Mouse (Mus musculus): ENCODE data around the gene Mrpl45. TPM values are rescaled to one million over a fixed set of nuclear protein-coding genes. Genes with fewer than 3 reads are reported as not detected.
A peak's percentile ranks its signal among the peaks of the same experiment; 100 is the strongest.
"Not testable (repeated sequence)": the region's sequence is repeated elsewhere in the genome, so short reads cannot be mapped to it uniquely, and the experiment has no call there.

The Mrpl45 gene
- polyA plus RNA-seq, 1 experiment from 2014 or later = 55.9 TPM

DNA sequence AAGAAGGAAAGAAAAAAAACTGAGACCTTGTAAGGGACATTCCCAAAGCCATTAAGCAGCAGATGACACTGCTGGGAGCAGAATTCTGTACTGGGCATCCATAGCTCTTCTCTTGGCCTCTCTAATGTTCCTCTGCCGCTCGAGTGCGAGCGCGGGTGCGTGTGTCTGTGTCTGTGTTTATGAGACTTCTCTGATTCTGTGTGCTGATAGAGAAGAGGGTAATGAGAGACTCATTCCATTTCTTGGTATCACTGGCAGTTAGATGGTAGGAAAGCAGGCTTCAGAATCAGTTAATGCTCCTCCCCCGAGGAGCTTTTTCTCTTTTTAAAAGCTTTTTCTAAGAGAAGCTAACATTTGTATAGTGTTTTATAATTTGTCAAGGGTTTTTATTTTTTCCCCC, 39.7 kb downstream of the Mrpl45 start:
- DNase-seq (ENCODE audit: low spot score) = no peak
- H3K27ac ChIP-seq (ENCODE audit: low read depth, low read length) = no peak overlapping the region
- H3K4me1 ChIP-seq (replicated peaks; ENCODE audit: control insufficient read depth, insufficient read depth, low read length) = peaks cover 3% of the 10 kb centered on the region; the same call in 1 of the 2 replicates
- H3K9me3 ChIP-seq (ENCODE audit: control insufficient read depth, low read length) = no peaks in the 10 kb centered on the region
- H3K4me3 ChIP-seq (ENCODE audit: low read depth, low read length) = no peak overlapping the region
- no peaks in the 10 kb centered on the region for H3K27me3 ChIP-seq (ENCODE audit: control insufficient read depth, insufficient read depth, low read length)
- H3K9ac ChIP-seq (ENCODE audit: low read length) = no peak overlapping the region
- H3K36me3 ChIP-seq (ENCODE audit: control insufficient read depth, insufficient read depth, low read length) = no peaks in the 10 kb centered on the region
- no peak overlapping the region for H3K4me2 ChIP-seq (ENCODE audit: low read depth, low read length, severe bottlenecking)
- no peak for ATAC-seq (replicated peaks; ENCODE audit: low FRiP score)
- WGBS = 90% methylated on average over 7 of the region's 7 CpGs

DNA sequence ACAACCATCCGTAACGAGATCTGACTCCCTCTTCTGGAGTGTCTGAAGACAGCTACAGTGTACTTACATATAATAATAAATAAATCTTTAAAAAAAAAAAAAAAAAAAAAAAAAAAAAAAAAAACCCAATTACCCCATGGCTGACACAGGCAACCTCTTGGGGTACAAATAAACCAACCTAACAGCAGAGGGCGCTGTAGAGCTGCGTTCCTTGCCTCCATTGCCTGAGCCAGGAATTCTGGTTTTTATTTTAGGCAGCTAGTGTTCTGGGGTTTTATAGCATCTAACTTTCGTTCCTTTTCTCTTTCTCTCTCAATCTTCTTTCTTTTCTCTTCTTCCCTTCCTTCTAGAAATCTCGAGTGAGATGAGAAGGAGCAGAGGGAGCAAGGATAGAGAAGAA, 42.1 kb downstream of the Mrpl45 start:
- H3K27me3 ChIP-seq (ENCODE audit: control insufficient read depth, insufficient read depth, low read length); H3K9ac ChIP-seq (ENCODE audit: low read length); H3K4me2 ChIP-seq (ENCODE audit: low read depth, low read length, severe bottlenecking); ATAC-seq (replicated peaks; ENCODE audit: low FRiP score); H3K9me3 ChIP-seq (ENCODE audit: control insufficient read depth, low read length); H3K4me3 ChIP-seq (ENCODE audit: low read depth, low read length); H3K36me3 ChIP-seq (ENCODE audit: control insufficient read depth, insufficient read depth, low read length); H3K27ac ChIP-seq (ENCODE audit: low read depth, low read length); H3K4me1 ChIP-seq (replicated peaks; ENCODE audit: control insufficient read depth, insufficient read depth, low read length): not testable (repeated sequence)
- WGBS = 16% methylated on average over 4 of the region's 6 CpGs
- DNase-seq (ENCODE audit: low spot score) = peak; percentile 80

DNA sequence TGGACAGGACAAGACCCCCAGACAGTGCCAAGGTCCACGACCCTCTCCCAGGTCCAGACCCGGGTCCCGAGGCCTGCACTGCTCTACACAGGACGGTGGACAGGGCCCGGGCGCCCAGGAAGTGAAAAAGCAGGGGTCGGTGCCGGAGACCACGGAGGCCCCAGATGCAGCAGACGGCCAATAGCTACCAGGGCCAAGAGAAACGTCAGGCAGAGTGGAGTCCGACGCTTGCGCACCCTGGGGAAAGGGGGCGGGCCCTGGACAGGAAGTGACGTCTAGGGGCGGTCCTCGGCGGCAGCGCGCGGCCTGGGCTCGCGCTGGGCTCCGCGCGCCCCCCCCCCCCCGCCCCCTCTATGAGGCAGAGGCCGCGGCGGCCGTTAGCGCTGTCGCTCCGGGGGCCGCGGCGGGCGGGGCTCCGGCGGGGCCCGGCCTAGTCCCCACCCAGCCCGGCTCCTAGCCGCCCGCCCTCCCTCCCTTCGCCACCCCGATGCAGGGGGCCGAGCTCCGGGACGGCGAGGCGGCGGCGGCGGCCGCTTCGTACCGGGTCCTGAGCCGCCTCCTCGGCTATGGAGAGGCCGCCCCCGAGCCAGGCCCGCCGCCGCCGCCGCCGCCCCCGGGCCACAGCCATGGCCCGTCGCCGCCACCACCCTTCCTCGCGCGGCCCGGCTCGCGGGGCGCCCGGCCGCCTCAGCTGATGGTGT, 46.6 kb downstream of the Mrpl45 start, which contains the start of gene Socs7:
TSS of gene Socs7 (plus strand) at position 604 of the 701 bp plus-strand sequence.
- H3K36me3 ChIP-seq (ENCODE audit: control insufficient read depth, insufficient read depth, low read length) = no peaks in the 10 kb centered on the region
- H3K27ac ChIP-seq (ENCODE audit: low read depth, low read length) = peak within 1 kb of the TSS; percentile 74
- H3K9me3 ChIP-seq (ENCODE audit: control insufficient read depth, low read length) = no peaks in the 10 kb centered on the region
- peak within 1 kb of the TSS; percentile 95 for H3K9ac ChIP-seq (ENCODE audit: low read length)
- H3K4me3 ChIP-seq (ENCODE audit: low read depth, low read length) = peak within 1 kb of the TSS; percentile 96
- ATAC-seq (replicated peaks; ENCODE audit: low FRiP score) (peak; percentile 95), DNase-seq (ENCODE audit: low spot score) (peak; percentile 97)
- peak within 1 kb of the TSS; percentile 82 for H3K4me2 ChIP-seq (ENCODE audit: low read depth, low read length, severe bottlenecking)
- no peaks in the 10 kb centered on the region for H3K27me3 ChIP-seq (ENCODE audit: control insufficient read depth, insufficient read depth, low read length)
- WGBS = under 1% methylated on average over 33 of the region's 81 CpGs
- H3K4me1 ChIP-seq (replicated peaks; ENCODE audit: control insufficient read depth, insufficient read depth, low read length) = peaks cover 13% of the 10 kb centered on the region

GRCm38 (mm10) chr11:97362649-97362942, 47.1 kb downstream of the Mrpl45 start:
- peaks cover 13% of the 10 kb centered on the region for H3K4me1 ChIP-seq (replicated peaks; ENCODE audit: control insufficient read depth, insufficient read depth, low read length)
- no peaks in the 10 kb centered on the region for H3K36me3 ChIP-seq (ENCODE audit: control insufficient read depth, insufficient read depth, low read length)
- peak overlapping the region; percentile 74 for H3K27ac ChIP-seq (ENCODE audit: low read depth, low read length)
- H3K4me3 ChIP-seq (ENCODE audit: low read depth, low read length) = peak overlapping the region; percentile 96
- H3K27me3 ChIP-seq (ENCODE audit: control insufficient read depth, insufficient read depth, low read length) = no peaks in the 10 kb centered on the region
- WGBS = 1% methylated on average over 32 of the region's 39 CpGs
- H3K4me2 ChIP-seq (ENCODE audit: low read depth, low read length, severe bottlenecking) = peak overlapping the region; percentile 82
- ATAC-seq (replicated peaks; ENCODE audit: low FRiP score) (peak; percentile 47; the same call in 1 of the 2 replicates), DNase-seq (ENCODE audit: low spot score) (no peak)
- H3K9ac ChIP-seq (ENCODE audit: low read length) = peak overlapping the region; percentile 95
- H3K9me3 ChIP-seq (ENCODE audit: control insufficient read depth, low read length) = no peaks in the 10 kb centered on the region

GRCm38 (mm10) chr11:97362943-97363643, 47.6 kb downstream of the Mrpl45 start:
- H3K4me3 ChIP-seq (ENCODE audit: low read depth, low read length) = peak overlapping the region; percentile 96
- peaks cover 13% of the 10 kb centered on the region for H3K4me1 ChIP-seq (replicated peaks; ENCODE audit: control insufficient read depth, insufficient read depth, low read length)
- no peaks in the 10 kb centered on the region for H3K27me3 ChIP-seq (ENCODE audit: control insufficient read depth, insufficient read depth, low read length)
- H3K4me2 ChIP-seq (ENCODE audit: low read depth, low read length, severe bottlenecking) = peak overlapping the region; percentile 82
- peak overlapping the region; percentile 74 for H3K27ac ChIP-seq (ENCODE audit: low read depth, low read length)
- under 1% methylated on average over 49 of the region's 49 CpGs for WGBS
- peak overlapping the region; percentile 95 for H3K9ac ChIP-seq (ENCODE audit: low read length)
- no peaks in the 10 kb centered on the region for H3K9me3 ChIP-seq (ENCODE audit: control insufficient read depth, low read length)
- H3K36me3 ChIP-seq (ENCODE audit: control insufficient read depth, insufficient read depth, low read length) = no peaks in the 10 kb centered on the region
- ATAC-seq (replicated peaks; ENCODE audit: low FRiP score) (no peak), DNase-seq (ENCODE audit: low spot score) (peak; percentile 79)

DNA sequence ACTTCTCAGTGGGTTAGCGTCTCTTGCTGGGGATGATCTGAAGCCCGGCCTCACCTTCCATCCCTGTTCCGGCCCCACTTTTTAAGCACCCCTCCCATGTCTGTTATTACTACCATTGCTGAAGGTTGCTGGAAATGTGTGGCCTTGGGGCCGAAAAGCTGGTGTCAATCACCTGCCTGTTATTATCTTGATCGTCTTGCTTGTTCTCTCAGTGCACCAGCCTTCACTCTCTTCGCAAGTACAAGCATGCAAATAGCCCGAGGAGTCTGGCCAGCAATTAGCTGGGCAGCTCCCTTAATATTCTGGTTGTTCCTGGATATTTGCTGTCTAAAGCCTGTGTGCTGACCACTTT, 48.1 kb downstream of the Mrpl45 start:
- Histone ChIP-seq H3K4me1 (replicated peaks; ENCODE audit: control insufficient read depth, insufficient read depth, low read length) (peaks cover 13% of the 10 kb centered on the region), H3K9ac (ENCODE audit: low read length) (peak overlapping the region; percentile 95), H3K36me3 (ENCODE audit: control insufficient read depth, insufficient read depth, low read length) (no peaks in the 10 kb centered on the region), H3K9me3 (ENCODE audit: control insufficient read depth, low read length) (no peaks in the 10 kb centered on the region), H3K27me3 (ENCODE audit: control insufficient read depth, insufficient read depth, low read length) (no peaks in the 10 kb centered on the region), H3K4me3 (ENCODE audit: low read depth, low read length) (peak overlapping the region; percentile 96), H3K27ac (ENCODE audit: low read depth, low read length) (no peak overlapping the region), H3K4me2 (ENCODE audit: low read depth, low read length, severe bottlenecking) (peak overlapping the region; percentile 82)
- ATAC-seq (replicated peaks; ENCODE audit: low FRiP score) (no peak), DNase-seq (ENCODE audit: low spot score) (no peak)
- 1% methylated on average over 7 of the region's 7 CpGs for WGBS

GRCm38 (mm10) chr11:97365556-97365955, 50.0 kb downstream of the Mrpl45 start:
- ATAC-seq (replicated peaks; ENCODE audit: low FRiP score) (no peak), DNase-seq (ENCODE audit: low spot score) (no peak)
- 100% methylated on average over 1 of the region's 1 CpGs for WGBS
- H3K4me3 ChIP-seq (ENCODE audit: low read depth, low read length) = no peak overlapping the region
- H3K9me3 ChIP-seq (ENCODE audit: control insufficient read depth, low read length) = no peaks in the 10 kb centered on the region
- H3K9ac ChIP-seq (ENCODE audit: low read length) = no peak overlapping the region
- H3K4me2 ChIP-seq (ENCODE audit: low read depth, low read length, severe bottlenecking) = no peak overlapping the region
- H3K27me3 ChIP-seq (ENCODE audit: control insufficient read depth, insufficient read depth, low read length) = no peaks in the 10 kb centered on the region
- H3K27ac ChIP-seq (ENCODE audit: low read depth, low read length) = no peak overlapping the region
- H3K4me1 ChIP-seq (replicated peaks; ENCODE audit: control insufficient read depth, insufficient read depth, low read length) = peaks cover 15% of the 10 kb centered on the region
- no peaks in the 10 kb centered on the region for H3K36me3 ChIP-seq (ENCODE audit: control insufficient read depth, insufficient read depth, low read length)

DNA sequence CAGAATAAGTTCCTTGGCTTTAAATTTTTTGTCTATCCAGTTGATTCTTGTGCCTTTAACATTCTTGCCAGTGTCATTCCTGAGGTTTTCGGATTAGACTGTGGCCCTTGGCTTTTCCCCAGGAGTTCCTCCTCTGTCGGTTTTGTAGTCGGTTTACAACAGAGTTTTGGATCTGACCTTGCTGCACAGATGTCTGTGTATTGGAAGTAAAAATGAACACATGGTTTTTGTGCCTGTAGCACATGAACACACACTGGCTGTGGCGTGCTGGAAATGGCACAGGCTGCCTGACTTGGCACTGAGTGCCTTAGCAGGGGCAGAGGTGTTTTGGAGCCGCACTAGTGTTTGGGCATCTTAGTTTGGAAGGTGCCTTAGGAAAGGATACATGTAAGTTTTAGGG, 53.0 kb downstream of the Mrpl45 start:
- 93% methylated on average over 5 of the region's 5 CpGs for WGBS
- Histone ChIP-seq H3K36me3 (ENCODE audit: control insufficient read depth, insufficient read depth, low read length) (no peaks in the 10 kb centered on the region), H3K27me3 (ENCODE audit: control insufficient read depth, insufficient read depth, low read length) (no peaks in the 10 kb centered on the region), H3K9ac (ENCODE audit: low read length) (no peak overlapping the region), H3K27ac (ENCODE audit: low read depth, low read length) (no peak overlapping the region), H3K4me1 (replicated peaks; ENCODE audit: control insufficient read depth, insufficient read depth, low read length) (peaks cover 15% of the 10 kb centered on the region), H3K9me3 (ENCODE audit: control insufficient read depth, low read length) (no peaks in the 10 kb centered on the region), H3K4me2 (ENCODE audit: low read depth, low read length, severe bottlenecking) (no peak overlapping the region), H3K4me3 (ENCODE audit: low read depth, low read length) (no peak overlapping the region)
- DNase-seq (ENCODE audit: low spot score) (no peak), ATAC-seq (replicated peaks; ENCODE audit: low FRiP score) (no peak)

Measured in forebrain, embryonic 11.5 days (tissue).